Mouse (Mus musculus) G1E (cell line): ENCODE measurements around the gene Fer.

Experiments used
- CTCF ChIP-seq: IDR thresholded peaks from 2 replicates; pipeline ENCODE4 v1.5.1; 2012; ENCODE audit warnings: low read depth, low read length, inconsistent platforms, mixed read lengths
- GATA1 ChIP-seq: IDR thresholded peaks from 2 replicates; pipeline ENCODE4 v1.6.1; 2012; ENCODE audit warnings: borderline replicate concordance, low read length, inconsistent platforms, mixed read lengths
- GATA2 ChIP-seq: IDR thresholded peaks from 2 replicates; pipeline ENCODE4 v1.6.1; 2012; ENCODE audit warnings: low read depth, low read length, inconsistent platforms, borderline replicate concordance
- POLR2AphosphoS5 ChIP-seq: IDR thresholded peaks from 2 replicates; pipeline ENCODE4 v1.6.1; 2012; ENCODE audit warnings: low read depth, low read length, inconsistent platforms; ENCODE audit not compliant: insufficient replicate concordance
- TAL1 ChIP-seq: conservative IDR thresholded peaks from 2 replicates; pipeline ENCODE4 v1.6.1; 2012; ENCODE audit warnings: low read depth, low read length, inconsistent platforms, mixed read lengths

- no peak for TF ChIP-seq CTCF
- TF ChIP-seq TAL1, result no peak
- no peak for TF ChIP-seq GATA1
- TF ChIP-seq POLR2AphosphoS5, result no peak
- TF ChIP-seq GATA2, result no peak
Observed at GRCm38 (mm10) chr17:64041771-64042170, 178.9 kb downstream of the Fer start.
